Mouse (Mus musculus): ENCODE data around the gene Gm5294. TPM values are rescaled to one million over a fixed set of nuclear protein-coding genes. Genes with fewer than 3 reads are reported as not detected.
A peak's percentile ranks its signal among the peaks of the same experiment; 100 is the strongest.

Gene Gm5294
- polyA plus RNA-seq, 1 experiment: not detected

GRCm38 (mm10) chr5:138783181-138783580 is 36.7 kb upstream of the Gm5294 start:
- Histone ChIP-seq H3ac (ENCODE audit: control insufficient read depth, insufficient read length) (no peak overlapping the region), H3K4me3 (no peak overlapping the region), H3K36me3 (ENCODE audit: control insufficient read depth, insufficient read depth) (peaks cover 3% of the 10 kb centered on the region), H3K79me2 (ENCODE audit: control insufficient read depth, insufficient read depth) (no peaks in the 10 kb centered on the region), H3K4me2 (ENCODE audit: low read depth) (no peak overlapping the region), H3K27me3 (ENCODE audit: control insufficient read depth, insufficient read depth, insufficient read length) (no peaks in the 10 kb centered on the region)
- no peak for TF ChIP-seq MYOD1 (IDR thresholded peaks at IDR 0.05; ENCODE audit: control insufficient read depth in 1 of 3, insufficient read length in 2 of 3, low read depth in 2 of 3)
- TF ChIP-seq TCF3 (IDR thresholded peaks at IDR 0.05; ENCODE audit: insufficient read length, low read depth): no peak
- no peak for TF ChIP-seq SRF (IDR thresholded peaks at IDR 0.05; ENCODE audit: control insufficient read depth, insufficient read length, low read depth)
- no peak for TF ChIP-seq E2F4 (IDR thresholded peaks at IDR 0.05; ENCODE audit: insufficient read depth)
- no peak for TF ChIP-seq REST (IDR thresholded peaks at IDR 0.05; ENCODE audit: insufficient read depth, insufficient read length)
- no peak for TF ChIP-seq POLR2AphosphoS2 (IDR thresholded peaks at IDR 0.05; ENCODE audit: insufficient read length, low read depth)
- TF ChIP-seq CEBPB (IDR thresholded peaks at IDR 0.05; ENCODE audit: insufficient read depth, poor library complexity, severe bottlenecking): no peak
- TF ChIP-seq POLR2A (IDR thresholded peaks at IDR 0.05; ENCODE audit: insufficient read length, low read depth): no peak
- TF ChIP-seq MYOG (IDR thresholded peaks at IDR 0.05; ENCODE audit: control insufficient read depth in 1 of 3, insufficient read depth in 1 of 3, insufficient read length in 2 of 3, low read depth in 2 of 3): no peak
- no peak for TF ChIP-seq MAX (IDR thresholded peaks at IDR 0.05; ENCODE audit: low read depth)
- no peak for TF ChIP-seq TCF12 (IDR thresholded peaks at IDR 0.05; ENCODE audit: insufficient read depth, poor library complexity, severe bottlenecking)
- no peak for TF ChIP-seq USF1 (IDR thresholded peaks at IDR 0.05; ENCODE audit: low read depth)

GRCm38 (mm10) chr5:138785986-138786515 is 33.8 kb upstream of the Gm5294 start:
- no peak overlapping the region for H3K4me2 ChIP-seq (ENCODE audit: low read depth)
- H3K36me3 ChIP-seq (ENCODE audit: control insufficient read depth, insufficient read depth): no peaks in the 10 kb centered on the region
- TF ChIP-seq SRF (IDR thresholded peaks at IDR 0.05; ENCODE audit: control insufficient read depth, insufficient read length, low read depth): no peak
- no peak for TF ChIP-seq TCF3 (IDR thresholded peaks at IDR 0.05; ENCODE audit: insufficient read length, low read depth)
- TF ChIP-seq POLR2AphosphoS2 (IDR thresholded peaks at IDR 0.05; ENCODE audit: insufficient read length, low read depth): no peak
- TF ChIP-seq TCF12 (IDR thresholded peaks at IDR 0.05; ENCODE audit: insufficient read depth, poor library complexity, severe bottlenecking): no peak
- TF ChIP-seq MYOD1 (IDR thresholded peaks at IDR 0.05; ENCODE audit: control insufficient read depth in 1 of 3, insufficient read length in 2 of 3, low read depth in 2 of 3): no peak
- no peak for TF ChIP-seq USF1 (IDR thresholded peaks at IDR 0.05; ENCODE audit: low read depth)
- no peak for TF ChIP-seq REST (IDR thresholded peaks at IDR 0.05; ENCODE audit: insufficient read depth, insufficient read length)
- TF ChIP-seq E2F4 (IDR thresholded peaks at IDR 0.05; ENCODE audit: insufficient read depth): no peak
- TF ChIP-seq CEBPB (IDR thresholded peaks at IDR 0.05; ENCODE audit: insufficient read depth, poor library complexity, severe bottlenecking): no peak
- TF ChIP-seq MAX (IDR thresholded peaks at IDR 0.05; ENCODE audit: low read depth): no peak
- no peak for TF ChIP-seq POLR2A (IDR thresholded peaks at IDR 0.05; ENCODE audit: insufficient read length, low read depth)
- TF ChIP-seq MYOG (IDR thresholded peaks at IDR 0.05; ENCODE audit: control insufficient read depth in 1 of 3, insufficient read depth in 1 of 3, insufficient read length in 2 of 3, low read depth in 2 of 3): no peak
- H3K79me2 ChIP-seq (ENCODE audit: control insufficient read depth, insufficient read depth): no peaks in the 10 kb centered on the region
- no peak overlapping the region for H3K4me3 ChIP-seq
- H3K27me3 ChIP-seq (ENCODE audit: control insufficient read depth, insufficient read depth, insufficient read length): no peaks in the 10 kb centered on the region
- no peak overlapping the region for H3ac ChIP-seq (ENCODE audit: control insufficient read depth, insufficient read length)

- TF ChIP-seq POLR2A (IDR thresholded peaks at IDR 0.05; ENCODE audit: insufficient read length, low read depth): no peak
- TF ChIP-seq MAX (IDR thresholded peaks at IDR 0.05; ENCODE audit: low read depth): no peak
- peak in 2 of 3 experiments; percentile 64 to 76 for TF ChIP-seq MYOD1 (IDR thresholded peaks at IDR 0.05; ENCODE audit: control insufficient read depth in 1 of 3, insufficient read length in 2 of 3, low read depth in 2 of 3)
- H3ac ChIP-seq (ENCODE audit: control insufficient read depth, insufficient read length): no peak overlapping the region
- no peaks in the 10 kb centered on the region for H3K79me2 ChIP-seq (ENCODE audit: control insufficient read depth, insufficient read depth)
- H3K4me3 ChIP-seq: no peak overlapping the region
- no peak overlapping the region for H3K4me2 ChIP-seq (ENCODE audit: low read depth)
- no peaks in the 10 kb centered on the region for H3K27me3 ChIP-seq (ENCODE audit: control insufficient read depth, insufficient read depth, insufficient read length)
- no peaks in the 10 kb centered on the region for H3K36me3 ChIP-seq (ENCODE audit: control insufficient read depth, insufficient read depth)
These were observed 32.2 kb upstream of the Gm5294 start for GRCm38 (mm10) chr5:138787648-138788047.

GRCm38 (mm10) chr5:138788481-138789211 is 31.2 kb upstream of the Gm5294 start:
- no peak overlapping the region for H3K4me2 ChIP-seq (ENCODE audit: low read depth)
- H3K4me3 ChIP-seq: no peak overlapping the region
- H3K79me2 ChIP-seq (ENCODE audit: control insufficient read depth, insufficient read depth): no peaks in the 10 kb centered on the region
- peaks cover 6% of the 10 kb centered on the region for H3K36me3 ChIP-seq (ENCODE audit: control insufficient read depth, insufficient read depth)
- TF ChIP-seq MAX (IDR thresholded peaks at IDR 0.05; ENCODE audit: low read depth): no peak
- H3K27me3 ChIP-seq (ENCODE audit: control insufficient read depth, insufficient read depth, insufficient read length): no peaks in the 10 kb centered on the region
- H3ac ChIP-seq (ENCODE audit: control insufficient read depth, insufficient read length): no peak overlapping the region

GRCm38 (mm10) chr5:138790954-138791480 is 28.9 kb upstream of the Gm5294 start:
- Histone ChIP-seq H3K36me3 (ENCODE audit: control insufficient read depth, insufficient read depth) (peaks cover 11% of the 10 kb centered on the region), H3K4me2 (ENCODE audit: low read depth) (no peak overlapping the region), H3K27me3 (ENCODE audit: control insufficient read depth, insufficient read depth, insufficient read length) (no peaks in the 10 kb centered on the region), H3ac (ENCODE audit: control insufficient read depth, insufficient read length) (no peak overlapping the region), H3K79me2 (ENCODE audit: control insufficient read depth, insufficient read depth) (no peaks in the 10 kb centered on the region), H3K4me3 (no peak overlapping the region)
- TF ChIP-seq USF1 (IDR thresholded peaks at IDR 0.05; ENCODE audit: low read depth) (no peak), TCF3 (IDR thresholded peaks at IDR 0.05; ENCODE audit: insufficient read length, low read depth) (no peak), POLR2AphosphoS2 (IDR thresholded peaks at IDR 0.05; ENCODE audit: insufficient read length, low read depth) (no peak), MYOG (IDR thresholded peaks at IDR 0.05; ENCODE audit: control insufficient read depth in 1 of 3, insufficient read depth in 1 of 3, insufficient read length in 2 of 3, low read depth in 2 of 3) (no peak), MYOD1 (IDR thresholded peaks at IDR 0.05; ENCODE audit: control insufficient read depth in 1 of 3, insufficient read length in 2 of 3, low read depth in 2 of 3) (no peak), POLR2A (IDR thresholded peaks at IDR 0.05; ENCODE audit: insufficient read length, low read depth) (no peak), REST (IDR thresholded peaks at IDR 0.05; ENCODE audit: insufficient read depth, insufficient read length) (no peak), SRF (IDR thresholded peaks at IDR 0.05; ENCODE audit: control insufficient read depth, insufficient read length, low read depth) (no peak), TCF12 (IDR thresholded peaks at IDR 0.05; ENCODE audit: insufficient read depth, poor library complexity, severe bottlenecking) (no peak), E2F4 (IDR thresholded peaks at IDR 0.05; ENCODE audit: insufficient read depth) (no peak), CEBPB (IDR thresholded peaks at IDR 0.05; ENCODE audit: insufficient read depth, poor library complexity, severe bottlenecking) (no peak), MAX (IDR thresholded peaks at IDR 0.05; ENCODE audit: low read depth) (no peak)

All from myocyte (in vitro differentiated cells).